Mouse (Mus musculus) kidney, postnatal 25 days (tissue): ENCODE results near the gene Spx.

Experiments used
- DNase-seq, 2 experiments: peaks; one replicate each; pipeline ENCODE4 v3.0.0; 2021; ENCODE audit warnings: mixed read lengths in 2 of 2

The Spx gene

DNA sequence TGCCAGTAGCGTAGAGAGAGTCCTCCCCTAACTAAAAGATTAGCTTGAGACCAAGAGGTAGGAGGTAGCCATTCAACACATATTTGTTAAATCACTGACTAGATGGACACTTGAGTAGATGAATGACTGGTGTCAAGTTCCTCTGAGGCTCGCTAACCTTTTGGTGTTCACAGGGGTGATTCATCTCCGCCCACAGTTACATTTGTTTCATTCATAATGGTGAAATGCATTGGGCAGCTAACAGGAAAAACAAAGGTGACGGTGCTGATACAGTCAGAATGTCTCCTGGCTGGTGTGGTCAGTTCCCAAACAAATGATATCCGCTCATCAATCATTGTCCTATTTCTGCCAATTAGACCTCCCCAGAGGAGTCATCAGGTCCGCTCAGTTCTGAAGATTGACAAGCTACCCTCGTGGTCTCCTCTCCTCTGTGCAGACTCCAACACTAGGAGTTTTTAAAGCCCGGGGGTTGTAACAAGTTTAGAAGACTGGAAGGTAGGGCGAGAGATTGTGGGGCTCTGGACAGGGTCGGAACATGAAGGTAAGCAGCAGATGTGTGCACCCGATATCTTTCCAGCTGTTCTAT lies at the start of gene Spx:
TSS of gene Spx (plus strand) at position 536 of the 586 bp plus-strand sequence.
- DNase-seq, result no peak

DNA sequence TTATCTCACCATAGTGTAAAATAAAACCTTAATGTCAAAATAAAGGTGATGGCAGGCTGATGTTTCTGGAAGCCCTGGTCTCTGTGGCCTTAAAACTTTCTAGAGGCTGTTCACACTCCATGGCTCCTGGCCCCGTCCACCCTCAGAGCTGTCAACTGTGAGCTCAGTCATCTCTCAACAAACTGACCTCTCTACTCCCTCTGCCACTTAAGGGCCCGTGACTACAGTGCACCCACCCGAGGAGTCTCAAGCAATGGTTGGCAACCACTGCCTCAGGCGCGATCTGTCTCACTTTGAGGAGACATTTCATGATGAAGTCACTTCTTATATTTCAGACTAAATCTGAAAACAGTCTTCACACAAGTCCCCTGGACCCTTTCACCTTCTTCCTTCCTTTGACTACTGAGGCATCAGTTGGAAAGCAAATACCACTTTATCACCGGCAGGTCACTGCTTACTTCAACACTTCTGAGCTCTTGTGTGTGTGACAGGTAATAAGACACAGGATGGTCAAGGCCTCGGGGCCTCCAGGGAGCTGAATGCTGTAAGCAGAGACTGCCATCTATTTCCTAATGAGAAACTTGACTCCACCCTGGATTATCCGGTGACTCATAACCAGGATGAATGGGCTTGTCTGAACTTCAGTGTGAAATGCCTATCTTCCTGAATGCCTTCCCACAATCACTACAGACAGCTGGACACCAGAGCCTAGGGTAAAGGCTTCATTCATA lies 47.3 kb upstream of the Spx start:
- no peak for DNase-seq

DNA sequence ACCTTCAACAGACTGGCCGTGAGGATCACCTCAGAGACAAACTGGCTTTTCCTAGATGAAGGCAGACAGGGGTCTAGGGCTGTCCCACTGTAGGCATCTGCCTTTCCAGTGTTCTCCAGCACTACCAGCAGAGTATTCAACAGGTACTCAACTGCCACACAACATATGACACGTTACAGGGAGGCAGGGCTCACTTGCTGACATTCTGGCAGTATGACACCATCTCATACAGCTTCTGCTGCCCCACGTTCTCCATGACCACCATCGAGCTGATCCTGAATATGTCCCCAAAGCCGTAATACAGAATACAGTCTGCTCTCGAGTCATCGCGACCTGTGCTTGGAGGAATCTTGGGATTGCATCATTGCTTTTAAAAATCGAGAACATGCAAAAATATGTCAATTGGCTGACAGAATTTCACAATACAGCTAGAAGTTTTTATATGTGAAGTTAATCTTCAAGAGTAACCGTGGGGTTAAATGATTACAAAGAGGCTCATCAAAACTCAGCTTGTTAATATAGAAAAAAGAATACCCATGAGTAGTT lies 46.7 kb upstream of the Spx start:
- no peak for DNase-seq

DNA sequence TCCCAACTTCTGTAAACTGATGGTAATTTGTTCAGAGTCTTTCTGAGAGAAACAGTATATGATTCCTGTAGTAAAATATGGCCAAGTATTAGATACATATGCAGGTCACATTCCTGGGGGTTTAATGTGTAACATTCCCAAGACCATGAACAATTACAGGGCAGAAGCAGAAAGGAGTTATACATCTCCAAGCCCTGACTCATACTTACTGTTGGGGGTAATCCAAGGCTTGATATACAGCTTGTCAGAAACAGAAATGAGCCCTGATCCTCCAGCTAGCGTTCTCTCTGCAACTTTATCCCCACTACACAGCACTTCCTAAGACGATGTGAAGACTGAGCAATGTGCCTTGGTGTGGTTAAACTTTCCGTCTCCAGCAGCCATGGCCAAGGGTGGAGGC lies 45.7 kb upstream of the Spx start:
- no peak for DNase-seq

DNA sequence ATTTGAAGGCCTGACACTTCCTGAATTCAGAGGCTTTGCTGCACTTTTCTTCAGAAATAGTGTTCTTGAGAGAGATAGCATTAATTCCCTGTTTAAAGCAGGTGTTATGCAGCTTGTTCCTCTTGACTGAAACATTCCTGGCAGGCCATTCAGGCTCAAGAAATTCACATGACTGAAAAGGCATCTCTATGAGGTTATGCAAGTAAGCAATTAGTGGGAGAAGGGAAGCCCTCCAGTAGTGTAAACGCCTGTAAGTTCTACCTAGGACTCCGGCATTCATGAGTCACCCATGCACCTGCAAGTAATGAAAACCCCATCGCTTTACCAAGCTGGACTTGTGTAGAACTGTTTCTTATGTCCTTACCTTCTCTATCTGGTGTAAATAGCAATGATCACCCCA lies 43.7 kb upstream of the Spx start:
- no peak for DNase-seq

DNA sequence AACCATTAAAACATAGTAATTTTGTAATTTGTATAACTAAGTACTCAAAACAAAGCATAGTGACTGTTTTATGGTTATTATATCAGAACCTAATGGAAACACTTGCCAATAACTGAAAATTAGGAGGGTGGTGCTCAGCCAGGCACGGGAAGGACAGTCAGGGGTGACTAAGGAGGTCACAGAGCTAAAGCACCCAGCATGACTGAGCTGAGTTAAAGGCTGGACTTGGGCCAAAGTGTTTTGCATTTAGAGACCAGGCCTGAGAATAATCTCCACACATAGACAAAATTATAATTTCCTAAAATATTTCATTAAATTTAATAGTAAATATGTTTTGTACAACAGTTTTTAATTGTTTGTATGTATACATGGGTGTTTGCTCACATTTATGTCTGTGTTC lies 36.2 kb upstream of the Spx start:
- no peak for DNase-seq

DNA sequence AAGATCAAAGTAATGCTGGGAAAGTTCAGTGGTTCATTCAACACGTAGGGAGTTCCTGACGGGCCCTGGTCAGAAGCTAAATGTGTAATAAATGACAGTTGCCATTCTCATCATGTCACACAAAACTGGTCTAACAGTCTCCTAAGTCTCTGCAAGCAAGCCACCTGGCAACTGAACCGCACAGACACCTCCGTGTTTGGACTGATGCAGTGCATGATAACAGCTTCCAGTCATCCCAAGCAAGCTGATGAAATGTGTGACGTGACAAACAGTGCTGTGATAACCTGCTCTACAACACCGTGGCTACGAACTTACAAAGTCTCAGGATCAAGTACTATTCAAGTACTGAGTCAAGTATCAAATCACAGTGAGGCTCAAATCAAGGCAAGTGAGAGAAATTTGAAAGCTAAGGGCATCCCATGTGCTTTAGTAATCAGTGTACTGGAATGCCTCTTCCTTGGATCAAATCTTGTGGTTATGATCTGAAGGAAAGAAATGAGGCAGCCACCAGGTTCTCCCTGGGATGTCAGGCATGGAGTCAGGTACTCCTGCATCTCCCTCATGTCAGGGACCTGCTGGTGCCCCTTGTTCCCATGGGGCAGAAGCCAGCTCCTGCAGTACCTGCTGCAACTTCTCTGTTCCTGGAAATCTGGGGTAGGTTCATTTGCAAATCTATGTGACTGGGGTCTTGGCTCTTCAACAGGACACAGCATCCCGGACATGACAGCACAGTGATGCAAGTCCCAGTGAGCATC lies 34.5 kb upstream of the Spx start:
- no peak for DNase-seq

DNA sequence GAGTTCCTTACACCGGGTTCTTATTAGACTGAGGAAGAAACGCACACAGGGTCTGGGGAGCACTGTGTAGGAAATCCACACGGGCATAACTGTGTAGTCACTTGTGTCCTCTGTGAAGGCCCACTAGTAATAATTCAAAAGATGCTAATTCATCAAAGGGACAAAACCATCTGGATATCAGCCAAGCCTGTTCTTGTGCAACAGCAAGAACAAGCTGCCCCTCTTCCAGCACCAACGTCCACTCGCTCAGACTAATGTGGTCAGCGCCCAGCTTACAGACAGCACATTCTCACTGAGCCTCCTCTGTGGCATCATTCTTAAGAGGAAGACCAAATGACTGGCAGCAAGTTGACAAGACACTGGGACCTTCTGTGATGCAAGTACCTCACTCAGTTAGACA lies 33.3 kb upstream of the Spx start:
- DNase-seq, result no peak

DNA sequence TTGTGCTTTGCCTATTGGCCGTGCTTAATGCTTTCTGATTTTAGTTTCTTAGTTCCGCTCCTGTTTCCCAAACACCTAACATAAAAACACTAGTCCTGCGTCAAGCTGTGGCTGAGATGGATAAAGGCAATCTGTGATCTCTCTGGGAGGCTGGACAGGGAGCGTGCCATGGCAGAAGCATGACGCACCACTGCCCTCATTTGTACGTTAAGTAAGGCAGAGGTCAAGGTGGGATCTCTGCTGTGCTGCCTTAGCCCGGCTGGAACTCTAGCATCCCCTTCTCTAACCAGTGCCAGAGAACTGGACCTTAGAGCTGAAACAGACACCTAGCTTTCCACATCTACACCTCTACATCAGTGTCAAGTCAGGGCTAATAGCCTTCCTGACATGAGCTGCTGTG lies 31.6 kb upstream of the Spx start:
- no peak for DNase-seq

DNA sequence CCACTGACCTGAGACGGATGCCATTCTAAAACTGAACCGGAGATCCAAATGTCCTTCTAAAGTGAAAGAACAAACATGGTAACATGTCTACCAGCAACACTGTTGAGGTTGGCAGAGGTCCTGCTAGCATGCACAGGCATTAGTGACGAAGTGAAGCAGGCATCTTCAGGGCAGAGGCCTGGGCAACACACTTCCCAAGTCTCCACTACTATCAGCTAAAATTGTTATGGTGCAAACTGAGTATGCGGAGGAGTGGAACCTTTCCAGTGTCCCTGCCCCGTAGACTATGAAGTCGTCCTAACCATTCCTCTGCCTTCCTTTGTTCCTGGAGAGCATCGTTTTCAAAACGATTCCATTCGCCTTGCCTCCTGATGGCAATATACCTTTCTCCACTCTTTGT lies 28.7 kb upstream of the Spx start:
- no peak for DNase-seq

DNA sequence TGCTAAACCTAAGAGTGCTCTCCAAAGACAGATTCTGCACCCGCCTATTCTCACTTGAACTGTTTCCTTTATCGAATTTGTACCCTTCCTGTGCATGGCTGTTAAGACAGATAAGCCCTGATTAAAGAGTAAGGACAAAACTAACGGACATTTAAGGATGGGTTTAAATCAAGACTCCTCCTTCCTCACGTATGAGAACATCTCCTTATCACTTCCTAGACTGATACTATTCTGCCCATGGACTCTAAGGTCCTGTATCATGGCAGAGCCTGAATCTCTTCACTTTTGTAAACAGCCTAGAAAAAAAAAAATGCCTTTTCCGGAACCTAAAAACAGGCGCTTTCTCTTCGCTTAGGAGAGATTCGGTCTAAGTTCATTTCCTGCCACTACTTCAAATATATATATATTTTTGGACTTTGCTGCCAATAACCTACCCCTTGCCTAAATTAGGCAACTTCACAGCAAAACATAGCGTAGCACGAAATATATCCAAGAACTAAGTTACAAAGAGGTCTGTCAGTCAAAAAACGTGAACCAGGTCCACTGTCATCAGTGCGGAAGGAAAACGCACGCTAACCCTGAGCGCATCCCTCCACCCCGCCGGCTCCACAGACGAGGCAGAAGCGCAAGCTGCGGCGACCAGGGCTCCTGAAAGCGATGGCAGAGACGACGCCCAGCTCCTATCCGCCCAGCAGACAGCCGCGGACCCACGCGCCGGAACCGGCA lies 26.8 kb upstream of the Spx start:
- DNase-seq, result no peak

DNA sequence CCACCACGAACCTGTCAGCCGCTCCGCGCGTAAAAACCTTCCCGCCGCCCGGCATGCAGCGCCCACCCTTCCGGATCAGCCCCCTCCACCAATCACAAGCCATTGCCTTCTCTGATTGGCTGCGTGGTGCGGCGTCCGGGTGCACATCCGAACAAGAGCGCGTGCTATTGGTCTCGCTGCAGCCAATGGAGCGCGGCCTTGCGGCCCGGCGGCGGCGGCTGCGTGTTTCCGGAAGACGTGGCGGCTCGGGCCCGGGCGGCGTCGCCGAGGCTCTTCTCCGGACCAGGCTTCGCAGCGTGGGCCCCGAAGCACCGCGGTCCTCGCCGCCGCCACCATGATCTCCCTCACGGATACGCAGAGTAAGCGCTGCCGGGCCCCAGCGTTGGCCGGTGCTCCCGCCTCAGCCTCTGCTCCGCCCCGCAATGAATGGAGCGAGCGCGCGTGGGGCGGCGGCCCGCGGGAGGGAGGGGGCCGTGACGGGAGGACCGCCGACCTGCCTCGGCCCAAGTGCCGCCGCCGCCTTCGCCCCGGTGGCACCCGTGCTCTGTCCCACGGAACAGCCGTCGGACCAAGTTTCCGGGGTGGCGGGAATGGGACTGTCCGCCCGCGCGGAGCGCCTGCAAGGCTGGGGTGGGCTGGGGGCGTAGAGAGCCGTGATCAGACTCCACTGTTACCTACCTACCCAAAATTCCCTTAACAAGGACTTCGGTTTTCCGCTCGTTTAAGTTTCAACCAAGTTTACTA lies 26.1 kb upstream of the Spx start, which contains the start of the genes Recql and Golt1b:
TSS of gene Recql (minus strand) at position 77 of the 744 bp plus-strand sequence.
TSS of gene Golt1b (plus strand) at position 211 of the 744 bp plus-strand sequence.
- peak; percentile 98 to 99 for DNase-seq

DNA sequence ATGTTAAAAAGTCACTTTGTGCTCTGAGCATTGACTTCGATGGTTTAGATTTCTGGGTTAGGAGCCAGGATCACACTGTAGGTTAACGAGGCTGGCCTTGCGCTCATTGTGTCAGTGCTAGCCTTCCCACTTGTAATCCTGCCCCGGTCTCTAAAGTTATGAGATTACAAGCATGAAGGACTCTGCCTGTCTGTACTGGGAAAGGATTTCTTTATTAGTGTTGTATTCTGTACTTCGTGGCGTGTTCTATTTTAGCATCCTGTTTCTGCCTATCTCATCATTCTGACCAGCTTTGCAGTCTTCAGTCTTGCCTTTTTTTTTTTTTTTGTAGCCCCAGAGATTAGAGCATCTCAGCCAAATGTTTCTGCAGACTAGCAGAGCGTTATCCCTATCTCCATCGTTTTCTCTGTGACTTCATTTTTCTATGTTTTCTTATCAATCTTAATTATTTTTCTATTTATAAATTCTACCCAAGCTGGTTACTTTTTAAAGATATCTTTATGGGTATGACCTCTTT lies 25.4 kb upstream of the Spx start:
- DNase-seq, result no peak

DNA sequence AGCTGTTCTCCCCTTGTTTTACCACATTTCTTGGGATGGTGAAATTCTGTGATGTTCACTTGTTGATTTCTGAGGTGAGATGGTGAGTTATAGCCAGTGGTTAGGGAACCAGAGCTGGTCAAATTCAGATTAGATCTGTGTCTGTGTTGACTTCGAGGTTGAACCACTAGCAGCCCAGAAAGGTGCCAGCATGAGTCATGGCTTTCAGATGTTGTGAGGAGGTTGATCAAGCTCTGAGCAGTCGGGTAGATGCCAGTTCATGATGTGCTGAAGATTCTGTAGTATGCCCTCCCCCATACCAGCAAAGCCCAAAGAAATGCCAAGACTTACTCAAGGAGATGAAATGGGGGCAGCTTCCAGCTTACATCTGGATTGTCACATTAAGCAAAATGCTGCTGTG lies 24.1 kb upstream of the Spx start:
- DNase-seq, result no peak

DNA sequence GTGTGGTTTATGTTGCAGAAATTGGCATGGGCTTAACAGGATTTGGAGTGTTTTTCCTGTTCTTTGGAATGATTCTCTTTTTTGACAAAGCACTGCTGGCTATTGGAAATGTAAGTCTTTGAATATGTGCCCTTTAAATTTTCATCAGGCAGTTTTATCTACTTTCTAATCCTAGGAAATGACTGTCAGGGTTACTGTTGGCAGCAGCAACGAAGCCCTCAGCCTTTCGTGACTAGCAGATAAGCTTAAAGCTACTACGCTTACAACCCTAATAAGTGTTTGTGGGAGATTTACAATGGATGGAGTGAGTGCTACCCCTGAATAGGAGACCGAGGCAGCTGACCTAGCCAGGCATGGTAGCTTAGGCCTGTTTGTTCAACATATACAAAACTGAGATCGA lies 20.9 kb upstream of the Spx start:
- DNase-seq, result no peak

DNA sequence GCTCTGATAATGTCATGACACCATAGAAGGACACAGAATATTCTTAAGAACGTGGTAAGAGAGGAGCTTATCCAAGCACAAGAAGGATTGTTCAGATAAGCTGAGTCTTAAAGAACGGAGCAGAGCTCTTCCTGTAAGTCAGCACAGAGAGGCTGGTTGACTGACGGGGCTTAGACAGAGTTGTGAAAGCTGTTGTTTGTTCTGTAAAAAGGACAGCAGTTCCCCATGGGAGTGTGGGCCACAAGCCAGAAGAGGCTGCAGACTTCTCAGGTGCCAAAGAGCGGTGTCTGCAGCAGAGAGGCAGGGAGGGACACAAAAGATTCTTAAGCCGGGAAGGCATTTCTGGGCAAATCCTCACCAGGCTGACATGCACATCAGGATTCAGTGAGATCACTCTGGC lies 18.6 kb upstream of the Spx start:
- DNase-seq, result no peak

DNA sequence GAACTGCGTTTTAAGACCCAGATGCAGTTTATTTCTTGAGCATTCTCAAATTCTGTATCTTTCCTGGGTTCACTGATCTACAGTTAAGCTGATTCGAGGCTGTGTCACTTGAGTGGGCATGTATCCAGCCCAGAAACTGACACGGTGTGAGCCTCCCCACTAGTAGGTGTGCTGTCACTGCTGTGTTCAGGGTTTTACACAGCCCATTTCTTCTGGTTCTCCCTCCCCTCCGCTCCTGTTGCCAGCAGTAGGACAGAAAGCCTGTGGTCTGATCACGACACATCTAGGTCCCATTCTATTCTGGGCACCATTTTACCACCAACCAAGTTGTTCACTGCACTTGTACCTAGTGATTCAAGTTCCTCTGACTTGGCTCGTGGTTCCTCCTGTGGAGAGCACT lies 17.5 kb upstream of the Spx start:
- DNase-seq, result no peak

DNA sequence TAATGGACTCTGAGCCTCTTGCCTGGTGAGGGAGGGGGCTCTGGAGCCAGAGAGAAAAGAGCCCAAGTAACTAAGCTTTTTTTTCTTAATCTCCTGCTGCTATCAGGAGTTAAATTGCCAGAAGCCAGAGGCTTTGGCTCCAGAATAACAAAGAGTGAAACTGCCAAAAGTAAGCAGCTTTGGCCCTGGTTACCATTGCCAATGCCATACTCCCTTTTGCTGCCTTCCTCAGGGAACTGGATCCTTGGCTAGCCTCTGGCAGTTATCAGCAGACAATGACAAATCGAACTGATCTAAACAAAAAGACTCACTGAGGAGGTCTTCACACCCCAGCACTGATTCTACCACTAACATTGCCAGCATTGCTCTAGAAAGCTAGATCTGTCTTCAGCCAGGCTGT lies 2.1 kb upstream of the Spx start:
- DNase-seq, result no peak

DNA sequence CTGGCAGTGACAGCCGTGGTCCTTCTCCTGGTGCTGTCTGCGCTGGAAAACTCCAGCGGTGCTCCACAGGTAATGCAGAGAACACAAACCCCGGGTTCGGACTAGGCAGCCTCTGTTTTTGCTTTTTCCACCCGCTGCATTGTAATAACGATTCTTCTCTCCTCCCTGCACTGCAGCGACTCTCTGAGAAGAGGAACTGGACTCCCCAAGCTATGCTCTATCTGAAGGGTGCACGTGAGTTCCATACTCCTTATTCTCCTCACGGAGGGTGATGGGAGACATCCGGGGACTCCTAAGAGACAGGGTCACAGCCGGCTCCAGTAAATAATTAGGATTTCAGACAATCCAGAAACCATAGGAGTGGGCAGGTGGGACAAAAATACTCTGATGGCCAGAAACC lies 604 bp downstream of the Spx start:
- no peak for DNase-seq

DNA sequence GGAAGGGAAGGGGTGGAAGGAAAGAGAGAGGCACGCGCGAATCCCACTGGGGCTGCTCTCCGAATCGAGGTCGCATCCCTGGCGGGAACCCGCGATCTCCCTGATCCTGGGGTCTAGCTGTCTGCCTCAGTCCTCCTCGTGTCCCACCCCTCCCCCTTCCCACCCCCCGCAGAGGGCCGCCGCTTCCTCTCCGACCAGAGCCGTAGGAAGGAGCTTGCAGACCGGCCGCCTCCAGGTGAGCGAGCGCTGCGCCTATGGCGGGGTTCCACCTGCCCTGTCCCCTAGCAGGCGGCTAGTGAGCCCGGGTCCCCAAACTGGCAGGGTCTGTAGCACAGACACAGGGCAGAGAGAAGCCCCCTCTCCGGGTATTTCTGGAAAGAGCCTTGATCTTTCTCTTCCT lies 1.4 kb downstream of the Spx start:
- DNase-seq, result no peak

DNA sequence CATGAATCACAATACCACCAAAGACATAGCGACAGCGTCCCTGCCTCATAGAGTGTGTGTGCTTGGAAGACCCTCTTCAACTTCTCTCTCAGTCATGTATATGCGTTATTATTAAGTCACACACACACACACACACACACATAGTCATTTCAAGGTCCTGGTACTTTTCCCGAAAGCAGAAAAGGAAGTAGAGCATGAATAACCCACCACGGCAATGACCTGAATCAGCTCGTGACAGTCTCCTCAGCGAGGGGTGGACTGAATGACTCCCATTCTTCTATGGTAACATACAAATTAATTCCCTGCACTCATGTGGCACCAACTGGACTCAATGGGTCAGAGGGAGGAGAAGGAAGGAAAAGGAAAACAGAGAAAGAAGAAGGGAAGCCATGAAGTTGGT lies 11.7 kb downstream of the Spx start:
- no peak for DNase-seq

DNA sequence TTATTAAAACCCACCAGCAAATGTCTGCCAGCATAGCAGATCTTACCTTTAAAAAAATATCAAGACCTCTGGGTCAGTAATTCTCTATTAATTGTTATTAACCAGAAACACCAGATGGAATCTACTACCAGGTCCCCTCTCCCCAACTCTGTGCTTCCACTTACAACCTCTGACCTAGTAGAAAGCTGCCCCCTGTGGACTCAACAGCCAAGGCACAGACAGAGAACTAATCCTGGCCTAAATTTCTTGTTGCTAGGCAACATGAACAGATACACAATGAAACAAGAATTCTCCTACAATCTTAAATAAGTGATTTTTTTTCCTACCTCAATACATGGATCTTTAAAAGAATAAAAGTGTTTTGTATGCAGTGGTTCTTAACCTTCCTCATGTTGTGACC lies 15.8 kb downstream of the Spx start:
- DNase-seq, result no peak
